Mouse (Mus musculus) lung, adult 18-20 months (tissue): Measurements from ENCODE around the gene Scmh1.
A peak's percentile ranks its signal among the peaks of the same experiment; 100 is the strongest.
"Not testable (repeated sequence)": the region's sequence is repeated elsewhere in the genome, so short reads cannot be mapped to it uniquely, and the experiment has no call there.

Experiments
- DNase-seq, 2 experiments: peaks; one replicate each; pipeline ENCODE4 v3.0.0; 2022; ENCODE audit warnings: mixed read lengths in 2 of 2

Scmh1 gene

DNA sequence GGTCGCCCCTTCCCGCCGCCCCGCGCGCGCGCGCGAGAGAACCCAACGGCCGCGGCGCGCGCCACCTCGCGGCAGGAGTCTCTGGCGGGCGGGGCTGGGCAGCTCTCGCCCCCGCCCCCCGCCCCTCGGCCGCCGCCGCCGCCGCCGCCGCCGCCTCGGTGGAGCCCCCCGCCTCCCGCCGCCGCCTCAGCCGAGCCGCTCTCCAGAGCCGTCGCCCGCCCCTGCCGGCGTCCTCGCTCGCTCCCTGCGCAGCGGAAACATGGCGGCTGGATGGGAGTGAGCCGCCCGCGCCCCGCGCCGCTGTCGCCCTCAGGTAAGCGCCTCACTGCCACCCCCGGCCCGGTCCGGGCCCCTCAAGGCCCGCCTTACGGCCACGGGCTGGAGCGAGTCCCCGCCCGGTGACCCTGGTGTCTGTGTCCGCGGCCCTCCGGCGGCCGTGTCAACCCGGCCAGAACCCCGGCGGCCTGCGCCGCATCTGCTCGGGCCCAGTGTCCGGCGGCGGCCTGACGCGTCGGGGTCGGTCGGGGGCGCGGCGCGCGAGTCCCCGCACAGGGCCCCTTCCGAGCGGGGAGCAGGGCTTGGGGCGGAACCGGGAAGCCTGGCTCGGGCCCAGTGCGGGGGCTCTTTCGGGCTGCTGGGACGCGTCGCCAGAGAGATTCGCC lies at the start of gene Scmh1:
Gene Scmh1 (plus strand): TSS at position 138 of the 662 bp plus-strand sequence.
- DNase-seq: peak; percentile 56

DNA sequence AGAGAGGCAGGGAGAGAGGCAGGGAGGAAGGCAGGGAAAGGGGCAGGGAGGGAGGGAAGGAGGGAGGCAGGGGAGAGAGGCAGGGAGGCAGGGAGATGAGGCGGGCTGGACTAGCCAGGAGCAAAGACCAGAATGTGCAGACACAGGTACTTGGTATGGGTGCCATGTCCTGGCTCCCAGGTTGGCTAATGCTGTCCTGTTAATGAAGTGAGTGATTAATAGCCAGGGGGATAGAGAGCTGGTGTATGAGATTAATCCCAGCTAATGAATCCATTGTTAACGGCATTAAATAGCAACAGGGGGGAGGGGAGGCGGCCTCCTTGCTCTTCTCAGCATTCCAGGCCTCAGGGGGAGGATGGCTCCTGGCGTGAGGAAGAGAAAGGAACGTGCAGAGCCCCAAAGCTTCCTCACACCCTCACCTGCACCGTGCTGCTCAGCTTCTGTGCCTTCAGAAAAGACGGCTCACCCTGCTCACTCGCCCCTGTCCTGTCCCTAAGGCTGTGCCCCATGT lies 45.0 kb upstream of the Scmh1 start:
- DNase-seq: no peak

GRCm38 (mm10) chr4:120364729-120365128 lies 40.4 kb upstream of the Scmh1 start:
- no peak for DNase-seq

GRCm38 (mm10) chr4:120365456-120365855 lies 39.6 kb upstream of the Scmh1 start:
- DNase-seq: no peak

- no peak for DNase-seq
These were observed 37.0 kb upstream of the Scmh1 start for GRCm38 (mm10) chr4:120368031-120368430.

GRCm38 (mm10) chr4:120368663-120369062 lies 36.4 kb upstream of the Scmh1 start:
- peak; percentile 62 for DNase-seq

- peak; percentile 8 to 44 for DNase-seq
These were observed 35.9 kb upstream of the Scmh1 start for GRCm38 (mm10) chr4:120369156-120369555.

- peak; percentile 56 to 67 for DNase-seq
These were observed 35.2 kb upstream of the Scmh1 start for GRCm38 (mm10) chr4:120369861-120370366.

DNA sequence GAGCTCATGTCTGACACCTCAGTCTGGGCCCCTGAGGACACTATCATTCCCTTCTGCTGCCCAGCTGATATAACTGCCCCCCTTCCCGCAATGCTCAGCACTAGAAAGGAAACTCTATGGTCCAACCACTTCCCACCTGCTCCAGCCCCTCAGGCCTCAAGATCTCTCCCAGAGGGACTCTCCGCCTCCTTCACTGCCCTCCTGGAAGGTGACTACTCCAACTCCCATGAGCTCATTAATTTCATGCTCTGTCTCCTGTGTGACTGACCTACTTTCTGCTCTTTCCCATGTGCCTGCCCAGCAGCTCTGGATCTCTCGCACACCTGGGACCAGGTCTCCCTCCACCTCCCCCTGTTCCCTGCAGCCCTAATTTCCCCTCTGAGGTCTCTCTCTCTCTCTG lies 32.2 kb upstream of the Scmh1 start:
- no peak for DNase-seq

DNA sequence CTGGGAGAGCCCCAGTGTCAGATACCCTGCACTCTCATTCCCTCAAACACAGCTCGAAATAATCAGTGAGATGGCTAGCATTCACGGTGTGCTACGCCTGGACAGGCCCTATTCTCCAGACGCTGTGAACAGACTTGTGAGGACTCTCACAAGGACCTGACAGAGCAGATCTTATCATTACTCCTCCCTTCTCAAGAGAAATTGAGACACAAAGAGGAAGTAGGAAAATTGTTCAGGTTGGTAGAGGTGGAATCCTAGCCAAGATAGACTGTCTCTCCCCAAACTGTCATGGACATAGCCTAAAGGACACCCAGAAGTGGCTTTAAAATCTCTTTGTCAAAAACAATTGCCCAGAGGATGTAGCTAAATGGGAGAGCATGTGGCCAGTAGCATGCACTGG lies 31.3 kb upstream of the Scmh1 start:
- DNase-seq: no peak

DNA sequence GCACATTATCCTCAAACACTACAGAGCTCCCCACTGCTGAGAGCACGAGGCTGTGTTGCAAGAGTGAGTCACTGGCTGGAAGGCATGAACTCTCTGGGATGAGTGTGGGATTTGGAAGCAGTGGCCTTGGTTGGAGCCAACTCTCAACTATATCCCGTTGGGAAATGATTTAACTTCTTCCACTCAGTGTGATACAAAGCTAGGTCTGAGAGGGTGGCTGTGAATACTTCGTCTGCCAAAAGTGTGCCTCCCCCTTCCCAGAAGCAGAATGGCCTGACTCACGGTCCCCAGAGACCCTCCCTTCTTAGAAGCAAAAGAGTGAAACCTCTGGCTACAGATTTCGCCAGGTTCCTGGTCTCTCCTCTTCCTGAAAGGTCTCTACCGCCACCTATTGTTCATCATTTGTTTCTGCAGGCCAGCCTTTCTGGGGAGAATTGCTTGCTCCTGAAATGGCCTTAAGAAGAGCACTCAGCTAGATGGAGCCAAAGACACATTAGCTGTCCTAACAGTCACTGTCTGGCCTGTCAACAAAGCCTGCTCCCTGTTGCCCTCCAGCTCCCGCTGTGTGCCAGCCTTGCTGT lies 24.2 kb upstream of the Scmh1 start:
- peak; percentile 76 to 78 for DNase-seq

DNA sequence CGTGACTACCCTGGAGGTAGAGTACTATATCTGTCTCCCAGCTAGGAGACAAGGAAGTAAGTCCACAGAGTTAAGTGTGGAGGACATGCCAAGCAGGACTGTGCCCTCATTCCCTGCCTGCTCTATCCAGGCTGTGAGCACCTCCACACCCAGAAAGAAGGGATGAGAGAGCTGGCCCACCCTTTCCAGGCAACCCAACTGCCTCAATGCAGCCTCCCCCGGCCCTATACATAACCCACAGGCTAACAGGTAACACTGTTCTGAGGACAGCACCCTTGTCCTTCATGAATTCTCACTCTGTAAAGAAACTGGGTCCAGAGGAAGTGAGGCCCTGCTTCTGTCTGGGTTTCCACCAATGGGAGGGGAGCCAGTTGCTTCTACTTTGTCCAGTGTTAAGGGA lies 19.6 kb upstream of the Scmh1 start:
- DNase-seq: no peak

DNA sequence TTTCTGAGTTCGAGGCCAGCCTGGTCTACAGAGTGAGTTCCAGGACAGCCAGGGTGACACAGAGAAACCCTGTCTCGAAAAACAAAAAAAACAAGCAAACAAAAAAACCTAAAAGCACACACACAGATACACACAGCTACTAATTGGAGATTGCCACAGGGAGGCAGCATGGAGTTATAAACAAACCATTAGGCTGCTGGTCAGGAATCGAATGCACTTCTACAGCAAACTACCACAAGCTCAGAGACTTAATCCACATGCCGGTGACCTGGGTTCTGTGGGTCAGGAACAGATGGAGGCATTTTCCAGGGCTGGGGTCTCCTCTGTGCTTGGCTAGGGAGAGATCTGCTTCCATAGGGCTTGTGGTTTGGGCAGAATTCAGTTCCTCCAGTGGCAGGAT lies 17.6 kb upstream of the Scmh1 start:
- DNase-seq: peak in 1 of 2 experiments; percentile 52

- no peak for DNase-seq
These were observed 17.1 kb upstream of the Scmh1 start for GRCm38 (mm10) chr4:120387968-120388367.

GRCm38 (mm10) chr4:120388998-120389542 lies 16.0 kb upstream of the Scmh1 start:
- DNase-seq: no peak

GRCm38 (mm10) chr4:120389546-120389945 lies 15.5 kb upstream of the Scmh1 start:
- no peak for DNase-seq

DNA sequence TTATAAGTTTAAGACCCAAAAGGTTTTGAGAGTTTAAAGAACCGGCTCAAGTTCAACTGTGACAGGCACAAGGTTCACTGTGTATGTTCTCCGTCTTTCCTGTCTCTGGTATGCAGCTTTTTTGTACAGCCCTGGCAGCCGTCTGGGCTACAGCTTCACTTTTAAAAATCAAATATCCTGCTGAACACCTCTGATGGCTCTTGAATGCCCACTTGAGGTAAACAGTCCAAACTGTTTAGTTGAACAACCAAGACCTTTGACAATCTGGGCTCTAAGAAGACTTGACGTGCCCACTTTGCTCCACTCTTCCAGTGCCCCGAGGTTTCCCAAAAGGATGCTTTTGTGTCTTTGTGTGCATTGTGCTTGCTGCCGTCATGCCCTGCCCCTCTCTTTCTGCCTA lies 13.5 kb upstream of the Scmh1 start:
- DNase-seq: peak in 1 of 2 experiments; percentile 31

- no peak for DNase-seq
These were observed 12.7 kb upstream of the Scmh1 start for GRCm38 (mm10) chr4:120392341-120392740.

GRCm38 (mm10) chr4:120392748-120393147 lies 12.3 kb upstream of the Scmh1 start:
- no peak for DNase-seq

- no peak for DNase-seq
These were observed 4.8 kb upstream of the Scmh1 start for GRCm38 (mm10) chr4:120400251-120400650.

DNA sequence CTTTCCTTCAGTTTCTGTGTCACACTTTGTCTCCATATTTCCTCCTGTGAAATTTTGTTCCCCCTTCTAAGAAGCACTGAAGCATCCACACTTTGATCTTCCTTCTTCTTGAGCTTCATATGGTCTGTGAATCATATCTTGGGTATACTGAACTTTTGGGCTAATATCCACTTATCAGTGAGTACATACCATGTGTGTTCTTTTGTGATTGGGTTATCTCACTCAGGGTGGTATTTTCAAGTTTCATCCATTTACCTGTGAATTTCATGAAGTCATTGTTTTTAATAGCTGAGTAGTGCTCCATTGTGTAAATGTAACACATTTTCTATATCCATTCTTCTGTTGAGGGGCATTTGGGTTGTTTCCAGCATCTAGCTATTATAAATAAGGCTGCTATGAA lies 3.0 kb upstream of the Scmh1 start:
- not testable (repeated sequence) for DNase-seq

GRCm38 (mm10) chr4:120404247-120404646 lies 834 bp upstream of the Scmh1 start:
- DNase-seq: no peak

- peak in 1 of 2 experiments; percentile 26 for DNase-seq
These were observed 320 bp upstream of the Scmh1 start for GRCm38 (mm10) chr4:120404778-120405143.
